Mouse (Mus musculus): ENCODE results near the gene Elavl1.

Gene Elavl1

DNA sequence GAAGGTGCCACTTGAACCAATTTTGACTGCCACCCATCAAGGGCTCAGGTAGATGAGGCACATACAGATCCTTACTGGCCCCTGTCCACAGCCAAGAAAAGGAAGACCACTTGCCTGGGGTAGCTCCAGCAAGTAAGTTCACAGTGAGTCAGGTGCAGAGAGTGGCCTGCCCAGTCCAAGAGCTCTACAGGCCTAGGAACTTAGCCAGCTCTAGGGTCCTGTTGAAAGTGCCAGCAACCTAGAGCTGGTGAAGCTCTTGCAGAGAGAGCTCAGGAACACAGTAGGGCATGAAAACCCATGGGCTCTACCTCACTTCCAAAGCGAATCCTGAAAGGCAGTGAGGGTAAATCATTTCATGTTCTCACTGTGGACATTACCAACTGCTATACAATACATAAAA is 4.8 kb downstream of the Elavl1 start:
- no peak for DNase-seq

GRCm38 (mm10) chr8:4319573-4319872 is 5.7 kb downstream of the Elavl1 start:
- no peak for DNase-seq

DNA sequence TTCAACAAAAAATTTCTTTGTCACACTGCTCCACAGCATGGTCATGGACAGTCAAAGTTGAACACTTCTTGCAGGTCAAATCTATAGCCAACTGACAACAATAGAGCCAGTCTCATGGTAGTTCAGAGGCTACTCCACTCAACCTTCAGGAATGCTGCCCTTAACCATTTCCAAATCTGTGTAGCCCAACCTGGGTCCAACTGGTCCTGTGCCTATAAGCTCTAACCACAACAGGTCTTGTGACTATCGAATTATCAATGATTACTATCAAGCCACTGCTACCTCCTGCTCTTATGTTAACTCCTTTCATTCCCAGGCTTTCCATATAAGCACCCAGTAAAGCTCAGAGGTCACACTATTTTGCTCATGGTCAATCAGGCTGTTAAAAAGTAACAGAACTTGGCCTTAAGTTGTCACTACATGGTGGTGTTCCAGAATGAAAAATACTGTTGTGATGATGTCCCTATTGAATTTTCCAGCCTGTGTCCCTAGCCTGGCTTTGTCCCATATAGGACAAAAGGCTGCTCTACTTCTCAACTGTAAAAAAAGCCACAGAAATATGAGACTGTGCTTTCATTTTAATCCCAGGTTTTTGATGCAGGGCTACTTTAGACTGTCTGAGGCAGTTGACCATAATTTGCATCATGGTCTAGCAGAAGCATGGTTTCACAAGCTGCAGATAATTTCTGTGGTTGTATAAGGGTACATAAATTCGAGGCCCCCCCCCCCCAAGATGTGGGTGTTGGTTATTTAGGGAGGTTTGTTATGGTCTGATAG is 6.2 kb downstream of the Elavl1 start:
- DNase-seq, result no peak

GRCm38 (mm10) chr8:4318124-4318523 is 7.1 kb downstream of the Elavl1 start:
- no peak for DNase-seq

GRCm38 (mm10) chr8:4314852-4315251 is 10.4 kb downstream of the Elavl1 start:
- no peak for DNase-seq

DNA sequence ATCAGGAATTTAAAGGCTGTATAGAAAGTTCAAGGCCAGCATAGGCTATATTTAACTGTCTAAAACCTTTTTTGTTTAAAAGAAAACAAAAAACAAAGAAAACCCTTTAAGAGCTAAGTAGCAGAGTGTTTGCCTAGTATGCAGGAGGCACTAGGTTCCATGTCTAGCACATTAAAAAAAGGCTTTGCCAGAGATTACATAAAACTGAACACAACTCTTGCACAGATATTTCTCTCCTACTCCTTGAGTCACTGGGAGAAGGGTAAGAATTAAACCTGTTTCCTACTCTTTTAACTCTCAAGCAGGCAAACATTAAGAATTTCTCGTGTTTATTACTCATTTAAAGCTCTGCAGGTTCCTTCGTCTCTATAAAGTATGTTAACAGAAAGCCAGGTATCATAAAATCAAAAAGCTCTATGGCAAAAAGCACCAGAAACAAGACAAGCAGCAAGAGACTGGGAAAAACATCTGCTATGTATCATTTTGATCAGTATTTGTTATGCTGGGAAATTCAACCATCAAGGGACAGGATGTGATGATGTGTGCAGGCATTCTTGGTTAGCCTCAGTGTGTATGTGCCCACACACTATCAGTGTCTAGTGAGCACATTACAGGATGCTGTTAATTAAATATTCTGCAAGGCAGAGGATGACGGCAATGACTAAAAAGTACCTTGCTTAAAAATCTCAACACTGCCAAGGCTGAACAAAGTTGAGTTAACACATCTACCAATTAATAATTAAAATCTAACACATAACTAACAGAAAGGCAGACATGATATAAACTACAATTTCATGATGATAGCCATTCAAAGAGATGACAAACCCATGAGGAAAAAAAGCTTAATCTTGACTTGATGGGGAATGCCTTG is 11.7 kb downstream of the Elavl1 start:
- no peak for DNase-seq

GRCm38 (mm10) chr8:4312104-4312503 is 13.1 kb downstream of the Elavl1 start:
- no peak for DNase-seq

- no peak for DNase-seq
Observed at GRCm38 (mm10) chr8:4305838-4306237, 19.4 kb downstream of the Elavl1 start.

GRCm38 (mm10) chr8:4304124-4304547 is 21.1 kb downstream of the Elavl1 start:
- no peak for DNase-seq

DNA sequence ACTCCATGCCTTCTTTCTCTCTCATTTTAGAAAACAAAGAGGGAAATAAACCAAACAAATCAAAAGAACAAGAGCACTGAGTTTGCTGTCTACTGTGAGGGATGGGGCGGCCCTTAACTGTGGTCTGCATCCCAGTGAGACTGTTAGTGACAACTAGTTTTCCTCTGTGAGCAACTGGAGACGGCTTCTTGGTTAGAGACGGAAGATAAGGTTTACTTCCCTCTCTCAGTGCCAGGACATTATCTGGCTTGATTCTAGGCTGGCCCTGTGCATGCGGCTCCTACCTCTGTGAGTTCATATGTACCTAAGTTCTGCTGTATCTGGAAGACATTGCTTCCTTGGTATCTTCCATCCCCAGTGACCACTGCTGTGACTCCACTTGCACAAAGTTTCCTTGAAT is 27.4 kb downstream of the Elavl1 start:
- DNase-seq, result no peak

DNA sequence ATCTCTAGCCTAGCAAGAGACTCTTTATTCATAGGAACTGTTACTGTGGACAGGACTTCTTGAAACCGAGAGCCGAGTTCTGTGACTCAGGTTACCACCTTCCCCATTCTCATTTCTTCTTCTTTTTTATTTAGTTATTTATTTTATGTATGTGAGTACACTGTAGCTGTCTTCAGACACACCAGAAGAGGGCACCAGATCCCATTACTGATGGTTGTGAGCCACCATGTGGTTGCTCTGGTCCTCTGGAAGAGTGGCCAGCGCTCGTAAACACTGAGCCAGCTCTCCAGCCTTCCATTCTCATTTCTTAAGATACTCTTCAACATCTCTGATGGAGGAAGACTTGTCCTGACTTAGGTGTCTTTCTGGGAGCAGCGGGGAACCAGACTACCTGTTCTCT is 32.5 kb downstream of the Elavl1 start:
- no peak for DNase-seq

DNA sequence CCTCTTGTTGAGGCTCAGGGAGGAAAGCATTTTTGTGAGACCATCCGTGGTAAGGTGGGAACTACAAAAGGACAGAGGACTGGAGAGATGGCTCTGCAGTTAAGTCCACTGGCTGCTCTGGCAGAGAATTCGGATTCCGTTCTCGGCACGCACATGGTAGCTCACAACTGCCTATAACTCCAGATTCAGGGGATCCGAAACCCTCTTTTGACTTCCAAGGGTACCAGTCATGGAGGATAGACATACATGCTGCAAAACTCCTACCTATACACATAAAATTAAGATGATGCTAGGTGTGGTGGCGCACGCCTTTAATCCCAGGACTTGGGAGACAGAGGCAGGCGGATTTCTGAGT is 49.1 kb downstream of the Elavl1 start:
- DNase-seq, result no peak

GRCm38 (mm10) chr8:4275275-4276110 is 49.7 kb downstream of the Elavl1 start, which contains the start of gene Timm44:
Timm44 (minus strand) TSS chr8:4275913.
- DNase-seq, result peak; percentile 98

DNA sequence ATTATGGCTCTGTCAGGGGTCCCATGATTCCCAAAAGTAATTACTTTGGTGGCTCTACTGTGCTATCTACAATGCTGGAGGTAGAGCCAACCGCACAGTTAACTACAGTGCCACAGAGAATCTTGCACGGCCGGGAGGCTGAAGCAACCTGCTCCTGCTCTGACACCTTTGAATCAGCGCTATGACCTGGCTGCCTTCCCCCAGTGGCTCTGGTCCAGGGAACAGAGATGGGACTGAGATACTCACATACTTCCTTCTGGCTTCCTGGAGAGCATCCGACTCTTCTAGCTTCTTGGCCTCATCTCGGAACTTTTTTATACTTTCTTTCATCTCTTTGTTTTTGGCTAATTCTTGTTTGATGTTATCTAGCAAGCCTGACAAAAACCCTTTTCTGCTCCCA is 55.6 kb downstream of the Elavl1 start:
- no peak for DNase-seq

DNA sequence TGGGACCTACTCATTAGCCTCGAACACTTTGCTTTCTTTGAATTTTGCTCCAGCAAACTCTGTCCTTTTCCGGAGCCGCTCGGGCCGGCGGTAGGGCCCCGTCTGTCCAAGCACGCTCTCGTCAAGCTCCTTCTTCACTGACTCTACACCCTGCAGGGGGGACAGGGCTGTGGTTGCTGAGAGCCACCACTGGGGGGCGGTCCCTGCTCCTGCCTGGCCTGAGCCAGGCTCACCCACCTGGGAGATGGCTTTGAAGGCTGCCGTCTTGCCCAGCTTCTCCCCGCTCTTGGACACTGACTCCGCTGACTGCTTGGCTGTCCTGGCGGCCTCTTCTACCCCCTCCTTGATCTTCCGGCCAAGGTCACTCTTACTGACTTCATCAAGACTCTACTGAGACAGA is 57.6 kb downstream of the Elavl1 start:
- DNase-seq, result peak in 1 of 2 experiments; percentile 61

- DNase-seq, result no peak
Observed at GRCm38 (mm10) chr8:4265160-4265914, 59.9 kb downstream of the Elavl1 start.

DNA sequence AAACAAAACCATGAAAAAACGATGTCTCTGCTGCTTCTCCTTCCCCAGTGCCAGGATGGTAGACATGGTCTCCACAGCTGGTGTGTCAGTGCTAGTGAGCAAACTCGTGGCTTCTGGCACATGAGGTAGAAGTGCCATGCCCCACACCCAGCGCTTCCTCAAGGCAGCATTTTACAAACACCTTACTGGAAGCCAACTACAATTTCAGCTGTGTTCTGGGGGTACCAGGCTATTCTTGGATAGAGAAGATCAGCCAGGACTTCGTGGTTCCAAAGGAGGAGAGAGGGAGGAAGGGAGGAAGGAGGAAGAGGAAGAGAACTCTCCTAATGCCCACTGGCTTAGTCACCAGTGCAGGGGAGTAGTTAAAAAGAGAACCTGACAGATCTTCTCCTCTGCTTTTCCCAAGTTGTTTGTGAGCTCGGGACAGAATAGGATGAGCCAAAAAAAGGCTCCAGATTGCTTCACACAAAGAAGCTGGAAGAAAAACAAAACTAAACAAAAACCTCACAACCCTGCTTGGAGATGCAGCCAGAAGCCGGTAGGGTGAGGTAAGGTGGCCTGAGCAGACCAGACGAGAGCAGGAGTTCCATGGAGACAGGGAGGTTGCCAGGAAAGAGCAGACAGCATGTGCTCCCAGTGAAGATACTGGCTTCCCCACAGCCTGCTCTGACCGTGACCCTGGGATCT is 62.0 kb downstream of the Elavl1 start:
- DNase-seq, result no peak

- DNase-seq, result no peak
Observed at GRCm38 (mm10) chr8:4259805-4260170, 65.4 kb downstream of the Elavl1 start.

GRCm38 (mm10) chr8:4259125-4259804 is 65.9 kb downstream of the Elavl1 start, which contains the start of gene Ctxn1:
Ctxn1 (minus strand) TSS chr8:4259274.
- peak; percentile 90 to 93 for DNase-seq

DNA sequence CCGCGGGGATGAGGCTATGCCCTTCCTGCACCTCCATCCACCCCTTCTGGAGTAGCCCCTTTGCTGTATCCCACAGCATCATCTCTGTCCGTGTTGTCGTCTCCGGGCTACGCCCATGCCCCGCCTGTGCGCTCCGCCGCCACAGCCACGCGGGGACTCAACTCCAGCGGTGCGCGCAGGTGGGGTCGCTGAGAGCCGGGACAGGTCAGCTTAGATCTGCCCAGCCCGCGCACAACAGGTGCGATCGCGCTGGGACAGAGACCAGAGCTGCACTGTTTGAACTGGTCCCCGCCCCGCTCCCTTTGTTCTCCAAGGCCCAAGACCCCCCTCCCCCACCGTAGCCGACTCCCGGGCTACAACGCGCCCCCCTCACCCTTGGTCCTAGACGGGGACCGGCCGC is 66.5 kb downstream of the Elavl1 start:
- DNase-seq, result peak; percentile 64 to 79

DNA sequence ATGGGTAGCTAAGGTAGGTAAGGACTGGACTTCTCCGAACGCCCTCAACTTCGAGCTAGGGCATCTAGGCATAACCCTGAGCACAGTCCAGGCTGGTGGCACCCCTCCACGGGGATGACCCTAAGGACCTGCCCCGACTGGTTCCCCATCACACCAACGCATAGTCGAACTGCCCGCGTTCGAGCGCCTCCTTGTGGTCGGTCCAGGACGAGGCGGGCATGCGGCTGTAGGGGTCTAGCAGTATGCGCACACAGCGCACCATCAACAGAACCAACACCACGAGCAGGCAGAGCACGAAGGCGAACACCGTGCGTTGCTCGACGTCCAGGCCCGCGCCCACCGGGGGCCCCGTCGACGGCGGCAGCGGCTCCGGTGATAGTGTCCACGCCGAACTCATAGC is 67.0 kb downstream of the Elavl1 start:
- peak; percentile 85 to 90 for DNase-seq
